Mouse (Mus musculus) hindbrain, embryonic 15.5 days (tissue): ENCODE data around the gene Frrs1. TPM values are rescaled to one million over a fixed set of nuclear protein-coding genes. Genes with fewer than 3 reads are reported as not detected.

Experiments used
- ATAC-seq: fragments of 200-750 bp; cut with Nextera tagmentation; 2 replicates; pipeline ENCODE4 v1.8.0; 2017; ENCODE audit warnings: low read depth, moderate number of reproducible peaks, moderate TSS enrichment; ENCODE audit not compliant: low FRiP score
- H3K27ac ChIP-seq: fragments of 300-500 bp; sonication (generic); replicated peaks from 2 replicates; pipeline ENCODE4 v1.5.1; 2015; ENCODE audit warnings: mild to moderate bottlenecking, inconsistent platforms
- H3K27me3 ChIP-seq: fragments of 300-500 bp; sonication (generic); 2 replicates; pipeline ENCODE4 v1.6.1; 2015; ENCODE audit warnings: control low read depth, inconsistent platforms
- H3K36me3 ChIP-seq: fragments of 300-500 bp; sonication (generic); 2 replicates; pipeline ENCODE4 v1.6.1; 2015; ENCODE audit warnings: control low read depth, inconsistent platforms
- H3K4me1 ChIP-seq: fragments of 300-500 bp; sonication (generic); replicated peaks from 2 replicates; pipeline ENCODE4 v1.6.1; 2015; ENCODE audit warnings: control low read depth, inconsistent platforms
- H3K4me2 ChIP-seq: fragments of 300-500 bp; sonication (generic); 2 replicates; pipeline ENCODE4 v1.6.1; 2015; ENCODE audit warnings: moderate library complexity, mild to moderate bottlenecking, inconsistent platforms
- H3K4me3 ChIP-seq: fragments of 300-500 bp; sonication (generic); 2 replicates; pipeline ENCODE4 v1.5.1; 2015; ENCODE audit warnings: mild to moderate bottlenecking, inconsistent platforms
- H3K9ac ChIP-seq: fragments of 300-500 bp; sonication (generic); 2 replicates; pipeline ENCODE4 v1.6.1; 2015; ENCODE audit warnings: inconsistent platforms
- H3K9me3 ChIP-seq: fragments of 300-500 bp; sonication (generic); 2 replicates; pipeline ENCODE4 v1.6.1; 2016; ENCODE audit warnings: control low read depth, inconsistent platforms
- WGBS: fragments of 180-500 bp; shearing (Covaris S2); methylation state at CpG from one replicate; pipeline ENCODE4 v1.1.7; 2015; 5-methylcytosine and 5-hydroxymethylcytosine counted together
- polyA plus RNA-seq: library from polyadenylated mRNA; unstranded; fragments of >200 nt; fragmentation: Nextera tagmentation; extraction: Ambion mirVana; gene quantifications from 2 replicates; pipeline ENCODE4 v1.2.1, GENCODE M21; 2015

The Frrs1 gene
- polyA plus RNA-seq, 1 experiment from 2014 or later, result 5.5 TPM

DNA sequence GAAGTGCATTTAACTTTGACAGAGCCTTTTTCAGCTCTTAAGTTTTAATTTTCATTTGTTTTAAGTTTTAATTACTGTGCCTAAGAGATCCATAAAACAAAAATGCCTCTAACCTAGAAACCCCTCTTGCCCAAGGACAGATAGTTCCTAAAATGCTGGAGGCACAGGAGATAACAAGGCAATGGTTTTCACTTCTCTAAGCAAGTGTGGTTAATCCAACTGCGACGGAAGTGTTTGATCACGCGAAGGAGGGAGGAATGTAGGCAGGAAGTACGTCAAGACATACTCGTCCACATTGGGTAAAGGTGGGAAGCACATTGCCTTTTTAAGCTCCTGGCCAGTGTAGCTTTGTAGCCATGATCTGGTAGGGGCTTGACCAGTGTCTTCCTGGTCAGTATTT, 1.7 kb upstream of the Frrs1 start:
- WGBS, result 87% methylated on average over 6 of the region's 6 CpGs
- Histone ChIP-seq H3K27ac (no peak overlapping the region), H3K9me3 (no peaks in the 10 kb centered on the region), H3K4me2 (no peak overlapping the region), H3K4me3 (no peak overlapping the region), H3K36me3 (no peaks in the 10 kb centered on the region), H3K4me1 (peaks cover 4% of the 10 kb centered on the region; the same call in 1 of the 2 replicates), H3K9ac (no peak overlapping the region), H3K27me3 (no peaks in the 10 kb centered on the region)
- no peak for ATAC-seq

DNA sequence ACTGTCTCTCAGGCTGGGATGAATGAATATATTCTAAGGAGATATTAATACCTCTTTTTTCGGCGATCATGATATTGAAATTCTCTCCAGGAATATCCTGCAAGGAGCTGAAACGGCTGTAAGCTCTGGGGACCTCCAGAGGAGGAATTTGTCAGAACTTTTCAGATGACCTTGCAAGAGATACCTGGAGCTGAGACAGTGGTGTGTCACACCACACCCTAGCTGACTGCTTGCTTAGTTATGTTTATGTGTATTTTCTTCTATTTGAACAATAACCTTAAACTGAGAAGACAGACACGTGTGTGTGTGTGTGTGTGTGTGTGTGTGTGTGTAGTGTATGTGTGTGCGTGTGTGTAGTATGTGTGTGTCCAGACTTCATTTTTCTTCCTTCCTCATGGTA, 488 bp downstream of the Frrs1 start:
- H3K36me3 ChIP-seq, result no peaks in the 10 kb centered on the region
- peaks cover 4% of the 10 kb centered on the region; the same call in 1 of the 2 replicates for H3K4me1 ChIP-seq
- no peak for ATAC-seq
- H3K27me3 ChIP-seq, result 0 out of 2 replicates have a peak, but pooled peaks cover 2% of the 10 kb centered on the region
- no peaks in the 10 kb centered on the region for H3K9me3 ChIP-seq
- H3K4me3 ChIP-seq, result no peak overlapping the region
- no peak overlapping the region for H3K27ac ChIP-seq
- H3K4me2 ChIP-seq, result no peak overlapping the region
- no peak overlapping the region for H3K9ac ChIP-seq
- WGBS, result 88% methylated on average over 5 of the region's 5 CpGs

DNA sequence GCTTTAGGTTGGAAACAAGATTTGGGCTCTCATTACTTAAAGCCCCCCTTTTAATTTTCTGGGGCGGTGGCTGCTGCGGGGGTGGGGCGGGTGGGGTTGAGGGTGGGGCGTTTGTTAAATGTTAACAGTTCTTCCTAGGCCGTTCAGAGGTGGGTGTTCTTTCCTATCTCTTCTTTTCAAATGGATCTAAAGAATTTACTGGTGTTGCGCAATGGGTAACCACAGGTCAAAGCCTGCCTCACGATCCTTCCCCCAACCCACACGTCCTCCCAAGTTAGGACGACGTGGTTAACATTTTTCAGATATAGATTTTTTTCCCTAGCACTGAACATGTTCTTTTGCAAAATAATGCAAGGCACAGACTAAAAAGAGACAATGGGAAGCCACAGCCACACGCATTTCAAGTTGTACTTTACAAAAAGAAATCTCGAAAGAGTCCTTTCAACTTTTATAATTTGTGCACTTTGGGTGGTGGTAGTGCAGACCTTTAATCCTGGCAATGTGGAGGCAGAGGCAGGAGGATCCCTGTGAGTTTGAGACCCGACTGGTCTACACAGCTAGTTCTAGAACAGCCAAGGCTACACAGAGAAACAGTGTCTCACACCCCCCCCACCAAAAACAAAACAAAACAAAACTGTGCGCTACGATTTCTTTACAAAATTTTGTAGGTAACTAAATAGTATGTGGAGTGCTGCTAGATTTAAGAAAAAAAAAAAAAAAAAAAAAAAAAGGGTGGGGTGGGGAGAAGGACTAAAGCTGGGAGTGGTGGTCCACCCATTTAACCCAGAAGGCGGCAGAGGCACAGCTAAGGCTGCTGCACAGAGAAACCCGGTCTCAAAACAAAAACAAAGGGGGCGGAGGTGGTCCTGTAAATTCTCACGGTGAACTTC, 1.3 kb downstream of the Frrs1 start:
- Histone ChIP-seq H3K4me2 (peak overlapping the region; percentile 96), H3K4me3 (peak overlapping the region; percentile 51), H3K9me3 (no peaks in the 10 kb centered on the region), H3K9ac (0 out of 2 replicates have a peak overlapping the region, but pooled peaks have one; percentile 34), H3K27ac (peak overlapping the region; percentile 58; the same call in 1 of the 2 replicates), H3K27me3 (0 out of 2 replicates have a peak, but pooled peaks cover 2% of the 10 kb centered on the region), H3K4me1 (peaks cover 4% of the 10 kb centered on the region; the same call in 1 of the 2 replicates), H3K36me3 (no peaks in the 10 kb centered on the region)
- ATAC-seq, result peak; percentile 63; the same call in 1 of the 2 replicates
- WGBS, result 71% methylated on average over 19 of the region's 19 CpGs

DNA sequence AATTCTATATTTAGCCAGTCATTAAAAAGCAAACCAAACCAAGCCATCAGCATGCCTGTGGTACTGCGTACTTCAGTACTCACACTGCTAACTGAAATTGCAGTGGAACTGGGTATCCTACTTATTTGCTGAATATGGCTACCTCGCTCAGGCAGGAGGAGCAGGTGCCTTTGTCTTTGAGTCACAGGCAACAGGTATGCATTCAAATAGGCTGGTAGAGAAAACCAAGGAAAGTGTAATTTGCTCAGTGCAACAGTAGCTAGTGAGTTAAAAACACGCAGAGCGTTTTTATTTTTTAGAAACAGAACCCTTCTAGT, 1.9 kb downstream of the Frrs1 start:
- H3K27me3 ChIP-seq, result 0 out of 2 replicates have a peak, but pooled peaks cover 2% of the 10 kb centered on the region
- H3K36me3 ChIP-seq, result no peaks in the 10 kb centered on the region
- peak; percentile 79 for ATAC-seq
- H3K4me1 ChIP-seq, result peaks cover 4% of the 10 kb centered on the region; the same call in 1 of the 2 replicates
- peak overlapping the region; percentile 51 for H3K4me3 ChIP-seq
- WGBS, result 14% methylated on average over 4 of the region's 4 CpGs
- peak overlapping the region; percentile 96 for H3K4me2 ChIP-seq
- H3K27ac ChIP-seq, result peak overlapping the region; percentile 58
- H3K9ac ChIP-seq, result peak overlapping the region; percentile 34
- H3K9me3 ChIP-seq, result no peaks in the 10 kb centered on the region

DNA sequence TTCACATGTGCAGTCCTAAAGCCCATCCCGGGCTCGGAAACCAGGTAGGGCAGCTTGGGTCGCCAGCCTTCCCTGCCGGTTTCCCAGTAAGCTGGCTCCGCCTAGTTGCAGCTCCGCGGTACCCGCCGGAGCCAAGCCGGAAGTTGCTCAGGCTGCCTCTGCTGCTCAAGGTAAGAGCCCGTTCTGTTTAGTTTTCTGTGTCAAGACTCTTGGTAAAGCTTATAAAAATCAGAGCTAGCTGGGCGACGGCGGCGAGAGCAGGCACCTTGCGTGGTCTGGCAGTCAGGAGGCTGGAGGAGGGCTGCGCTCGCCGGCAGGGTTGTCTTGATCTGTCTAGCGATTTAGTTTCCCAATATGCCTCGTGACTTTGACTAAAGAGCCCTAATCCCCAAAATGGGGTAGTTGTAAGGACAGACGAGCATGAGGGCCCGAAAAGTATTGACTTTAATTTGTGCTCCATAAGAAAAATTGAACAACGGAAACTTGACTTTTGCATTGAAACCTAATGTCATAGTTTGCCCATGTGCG, 2.3 kb downstream of the Frrs1 start:
- 3% methylated on average over 25 of the region's 25 CpGs for WGBS
- H3K27ac ChIP-seq, result peak overlapping the region; percentile 58
- peak; percentile 92 for ATAC-seq
- H3K4me2 ChIP-seq, result peak overlapping the region; percentile 96
- 0 out of 2 replicates have a peak, but pooled peaks cover 2% of the 10 kb centered on the region for H3K27me3 ChIP-seq
- peaks cover 4% of the 10 kb centered on the region; the same call in 1 of the 2 replicates for H3K4me1 ChIP-seq
- no peaks in the 10 kb centered on the region for H3K36me3 ChIP-seq
- H3K9ac ChIP-seq, result peak overlapping the region; percentile 34
- H3K9me3 ChIP-seq, result no peaks in the 10 kb centered on the region
- peak overlapping the region; percentile 51 for H3K4me3 ChIP-seq

DNA sequence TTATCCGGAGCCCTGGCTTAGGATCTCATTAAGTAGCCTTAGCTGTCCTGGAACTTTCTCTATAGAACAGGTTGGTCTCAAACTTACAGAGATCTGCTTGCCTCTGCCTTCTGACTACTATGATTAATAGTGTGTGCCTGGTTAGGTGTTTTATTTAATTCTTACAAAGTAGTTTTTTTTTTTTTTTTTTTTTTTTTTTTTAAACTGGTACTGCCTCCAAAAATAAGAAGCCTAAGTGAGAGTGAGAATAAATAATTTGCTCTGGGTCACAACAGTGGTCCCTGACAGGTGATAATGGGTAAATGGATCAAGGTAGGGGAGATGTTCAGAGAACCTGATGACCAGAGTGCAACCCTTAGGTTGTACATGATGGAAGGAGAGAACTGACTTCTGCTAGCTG, 3.4 kb downstream of the Frrs1 start:
- no peaks in the 10 kb centered on the region for H3K36me3 ChIP-seq
- H3K4me1 ChIP-seq, result peaks cover 4% of the 10 kb centered on the region; the same call in 1 of the 2 replicates
- no peak overlapping the region for H3K27ac ChIP-seq
- no peak overlapping the region for H3K9ac ChIP-seq
- WGBS, result 69% methylated on average over 1 of the region's 1 CpGs
- H3K4me3 ChIP-seq, result no peak overlapping the region
- 0 out of 2 replicates have a peak, but pooled peaks cover 2% of the 10 kb centered on the region for H3K27me3 ChIP-seq
- ATAC-seq, result no peak
- H3K9me3 ChIP-seq, result no peaks in the 10 kb centered on the region
- no peak overlapping the region for H3K4me2 ChIP-seq

DNA sequence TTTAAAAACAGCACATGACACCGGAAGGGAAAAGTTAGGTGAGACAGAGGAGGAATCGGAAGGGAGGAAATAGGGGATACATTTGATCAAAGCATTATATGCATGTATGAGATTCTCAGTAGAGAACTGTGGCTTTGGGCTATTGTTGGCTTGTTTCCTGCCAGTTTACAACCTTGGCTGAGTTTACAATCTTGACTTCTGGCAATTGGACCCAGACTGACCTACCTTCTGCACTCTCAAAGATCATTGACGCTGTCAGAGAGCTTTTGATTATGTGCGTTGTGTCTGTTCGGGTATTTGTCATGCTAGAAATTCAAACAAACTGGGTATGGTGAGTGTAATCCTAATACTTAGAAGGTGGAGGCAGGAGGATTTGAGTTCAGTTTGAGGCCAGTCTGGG, 5.2 kb downstream of the Frrs1 start:
- H3K9ac ChIP-seq, result no peak overlapping the region
- 0 out of 2 replicates have a peak, but pooled peaks cover 2% of the 10 kb centered on the region for H3K27me3 ChIP-seq
- WGBS, result 86% methylated on average over 5 of the region's 5 CpGs
- ATAC-seq, result no peak
- no peaks in the 10 kb centered on the region for H3K36me3 ChIP-seq
- no peak overlapping the region for H3K4me2 ChIP-seq
- no peak overlapping the region for H3K27ac ChIP-seq
- H3K9me3 ChIP-seq, result no peaks in the 10 kb centered on the region
- no peak overlapping the region for H3K4me3 ChIP-seq
- peaks cover 4% of the 10 kb centered on the region; the same call in 1 of the 2 replicates for H3K4me1 ChIP-seq

DNA sequence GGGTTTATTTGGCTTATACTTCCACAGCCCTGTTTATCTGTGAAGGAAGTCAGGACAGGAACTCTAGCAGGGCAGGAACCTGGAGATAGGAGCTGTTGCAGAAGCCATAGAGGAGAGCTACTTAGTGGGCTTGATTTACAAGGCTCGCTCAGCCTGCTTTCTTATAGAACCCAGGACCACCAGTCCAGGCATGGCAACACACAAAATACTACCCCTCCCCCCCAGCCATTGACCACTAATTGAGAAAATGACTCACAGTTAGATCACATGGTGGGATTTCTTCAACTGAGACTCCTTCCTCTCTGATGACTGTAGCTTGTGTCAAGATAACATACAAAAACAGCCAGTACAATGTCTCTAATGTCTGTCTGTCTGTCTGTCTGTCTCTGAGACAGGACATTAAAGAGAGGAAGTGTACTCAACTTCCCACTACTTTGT, 6.0 kb downstream of the Frrs1 start:
- no peak overlapping the region for H3K4me2 ChIP-seq
- no peaks in the 10 kb centered on the region for H3K9me3 ChIP-seq
- no peak for ATAC-seq
- peaks cover 4% of the 10 kb centered on the region; the same call in 1 of the 2 replicates for H3K4me1 ChIP-seq
- no peak overlapping the region for H3K27ac ChIP-seq
- WGBS, result 67% methylated on average over 1 of the region's 1 CpGs
- no peaks in the 10 kb centered on the region for H3K36me3 ChIP-seq
- H3K27me3 ChIP-seq, result 0 out of 2 replicates have a peak, but pooled peaks cover 2% of the 10 kb centered on the region
- no peak overlapping the region for H3K4me3 ChIP-seq
- no peak overlapping the region for H3K9ac ChIP-seq

DNA sequence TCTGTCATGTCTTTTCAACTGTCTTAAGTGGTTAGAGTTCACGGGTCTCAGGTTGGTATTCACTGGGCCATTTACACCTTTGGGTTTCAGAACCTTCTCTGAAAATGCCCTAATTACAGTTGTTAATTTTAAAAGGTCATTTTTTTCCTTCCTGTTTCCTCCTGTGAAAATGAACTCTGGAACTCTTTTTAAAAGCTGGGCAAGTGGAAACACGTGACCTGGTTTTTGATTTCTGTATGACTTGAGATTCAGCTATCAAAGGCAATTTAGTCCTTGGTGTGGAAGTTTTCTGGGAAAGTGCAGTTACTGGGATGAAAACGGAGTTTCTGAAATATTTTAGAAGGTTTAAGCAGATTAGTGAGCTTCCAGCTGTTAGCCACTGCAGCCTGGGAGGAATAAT, 11.1 kb downstream of the Frrs1 start:
- no peak for ATAC-seq
- Histone ChIP-seq H3K9ac (no peak overlapping the region), H3K9me3 (no peaks in the 10 kb centered on the region), H3K4me3 (no peak overlapping the region), H3K27ac (no peak overlapping the region), H3K4me1 (no peaks in the 10 kb centered on the region), H3K27me3 (no peaks in the 10 kb centered on the region), H3K36me3 (no peaks in the 10 kb centered on the region), H3K4me2 (no peak overlapping the region)
- 77% methylated on average over 3 of the region's 3 CpGs for WGBS

DNA sequence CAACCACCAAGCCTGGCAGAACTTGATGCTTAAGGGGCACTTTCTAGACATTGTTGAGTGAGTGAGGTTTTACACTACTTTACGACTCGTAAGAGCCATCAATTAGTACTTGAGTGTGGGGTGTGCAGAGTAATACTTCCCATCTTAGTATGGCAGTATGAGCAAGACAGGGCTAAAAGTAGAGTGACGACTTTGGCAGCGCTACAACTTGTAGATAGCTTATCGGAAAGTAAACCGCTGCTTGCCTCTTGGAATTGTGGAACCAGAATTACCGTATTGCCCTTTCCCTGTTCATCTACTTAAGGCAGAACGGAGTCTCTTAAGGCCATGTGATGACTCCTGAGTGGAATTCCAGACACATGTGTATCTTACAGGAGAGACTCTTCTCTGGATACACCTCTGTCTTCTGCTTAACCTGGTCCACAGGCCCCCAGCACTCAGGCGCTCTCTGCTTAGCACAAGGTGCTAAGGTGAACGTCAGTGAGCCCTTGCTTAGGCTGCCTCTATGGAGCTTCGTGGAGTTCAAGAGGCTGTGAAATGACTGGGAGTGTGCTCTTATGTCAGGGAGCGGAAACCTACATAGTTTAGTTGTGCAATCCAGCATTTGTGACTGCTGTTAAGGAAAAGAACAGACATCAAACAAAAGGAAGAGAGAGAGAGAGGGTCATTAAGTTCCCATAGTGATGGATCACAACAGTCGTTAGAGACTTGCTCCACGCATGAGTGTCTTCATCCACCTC, 23.1 kb downstream of the Frrs1 start:
- no peaks in the 10 kb centered on the region for H3K9me3 ChIP-seq
- WGBS, result 93% methylated on average over 14 of the region's 14 CpGs
- no peak for ATAC-seq
- H3K36me3 ChIP-seq, result no peaks in the 10 kb centered on the region
- H3K4me3 ChIP-seq, result no peak overlapping the region
- H3K4me1 ChIP-seq, result no peaks in the 10 kb centered on the region
- H3K27ac ChIP-seq, result no peak overlapping the region
- H3K27me3 ChIP-seq, result no peaks in the 10 kb centered on the region
- no peak overlapping the region for H3K4me2 ChIP-seq
- no peak overlapping the region for H3K9ac ChIP-seq

DNA sequence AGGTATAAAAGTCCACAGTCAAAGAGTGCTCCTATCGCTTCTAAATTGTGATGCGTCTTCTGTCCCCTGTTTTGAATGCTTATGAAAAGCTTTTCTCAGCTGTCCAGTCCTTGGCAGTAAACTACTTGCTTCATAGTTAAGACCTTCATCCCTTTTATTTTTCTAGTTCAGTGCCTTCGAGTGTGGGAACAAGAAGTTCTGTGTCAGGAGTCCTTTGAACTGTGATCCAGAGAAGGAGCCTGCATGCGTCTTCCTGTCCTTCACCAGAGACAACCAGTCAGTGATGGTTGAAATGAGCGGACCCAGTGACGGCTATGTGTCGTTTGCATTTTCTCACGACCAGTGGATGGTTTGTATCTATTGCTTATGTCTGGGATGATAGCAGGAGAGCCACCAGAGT, 25.7 kb downstream of the Frrs1 start:
- no peaks in the 10 kb centered on the region for H3K9me3 ChIP-seq
- H3K4me3 ChIP-seq, result no peak overlapping the region
- H3K36me3 ChIP-seq, result no peaks in the 10 kb centered on the region
- H3K9ac ChIP-seq, result no peak overlapping the region
- H3K27me3 ChIP-seq, result no peaks in the 10 kb centered on the region
- H3K4me2 ChIP-seq, result no peak overlapping the region
- no peak overlapping the region for H3K27ac ChIP-seq
- no peak for ATAC-seq
- no peaks in the 10 kb centered on the region for H3K4me1 ChIP-seq
- WGBS, result 89% methylated on average over 8 of the region's 8 CpGs

DNA sequence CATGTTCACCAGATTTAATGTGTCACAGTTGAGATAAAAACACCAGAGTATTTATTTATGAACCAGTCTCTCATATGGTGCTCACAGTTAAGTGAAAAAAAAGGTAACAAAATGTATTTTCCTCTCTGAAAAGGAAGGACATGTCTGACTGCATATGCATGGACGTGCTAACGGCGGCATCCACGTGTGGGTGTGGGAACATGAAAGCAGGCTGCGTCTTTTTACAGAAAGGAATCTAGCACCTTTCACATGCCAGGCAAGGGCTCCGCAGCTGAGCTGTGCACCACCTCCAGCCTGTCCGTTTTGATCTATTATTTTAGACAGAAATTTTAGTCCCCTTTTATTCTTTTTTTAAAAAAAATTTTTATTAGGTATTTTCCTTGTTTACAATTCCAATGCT, 30.1 kb downstream of the Frrs1 start:
- WGBS, result 90% methylated on average over 7 of the region's 7 CpGs
- Histone ChIP-seq H3K4me3 (no peak overlapping the region), H3K27me3 (no peaks in the 10 kb centered on the region), H3K4me2 (no peak overlapping the region), H3K36me3 (no peaks in the 10 kb centered on the region), H3K4me1 (no peaks in the 10 kb centered on the region), H3K27ac (no peak overlapping the region), H3K9ac (no peak overlapping the region), H3K9me3 (no peaks in the 10 kb centered on the region)
- ATAC-seq, result no peak
